Mouse (Mus musculus) adrenal gland, adult 18-20 months (tissue): ENCODE data around the gene Meaf6. TPM values are rescaled to one million over a fixed set of nuclear protein-coding genes. Genes with fewer than 3 reads are reported as not detected.

Experiments
- DNase-seq, 2 experiments: peaks; one replicate each; pipeline ENCODE4 v3.0.0; 2021 to 2022; ENCODE audit warnings: low spot score in 2 of 2
- total RNA-seq, 2 experiments: library from RNA; stranded (reverse); gene quantifications; 1 replicate in 1 of 2; 2 replicates in 1 of 2; pipeline ENCODE4 v1.2.3; 2021

Gene Meaf6
- total RNA-seq, 2 experiments from 2014 or later = 24.0 to 29.2 TPM

GRCm38 (mm10) chr4:125136303-125136888, 51.5 kb downstream of the Meaf6 start:
- no peak for DNase-seq

- no peak for DNase-seq
These were observed 53.4 kb downstream of the Meaf6 start for GRCm38 (mm10) chr4:125138321-125138720.

GRCm38 (mm10) chr4:125144211-125144610, 59.3 kb downstream of the Meaf6 start:
- no peak for DNase-seq

- no peak for DNase-seq
These were observed 59.7 kb downstream of the Meaf6 start for GRCm38 (mm10) chr4:125144627-125145026.

GRCm38 (mm10) chr4:125145213-125145612, 60.3 kb downstream of the Meaf6 start:
- no peak for DNase-seq

GRCm38 (mm10) chr4:125147970-125148369, 63.0 kb downstream of the Meaf6 start:
- no peak for DNase-seq

GRCm38 (mm10) chr4:125149460-125149859, 64.5 kb downstream of the Meaf6 start:
- no peak for DNase-seq

- DNase-seq = no peak
These were observed 67.5 kb downstream of the Meaf6 start for GRCm38 (mm10) chr4:125152469-125152868.

GRCm38 (mm10) chr4:125153659-125154241, 68.8 kb downstream of the Meaf6 start:
- no peak for DNase-seq

GRCm38 (mm10) chr4:125155646-125156045, 70.7 kb downstream of the Meaf6 start:
- DNase-seq = no peak

- DNase-seq = no peak
These were observed 72.4 kb downstream of the Meaf6 start for GRCm38 (mm10) chr4:125157322-125157721.

GRCm38 (mm10) chr4:125158081-125158480, 73.1 kb downstream of the Meaf6 start:
- no peak for DNase-seq

GRCm38 (mm10) chr4:125158581-125159317, 73.8 kb downstream of the Meaf6 start:
- no peak for DNase-seq

GRCm38 (mm10) chr4:125160320-125160950, 75.5 kb downstream of the Meaf6 start:
- peak; percentile 93 for DNase-seq

- no peak for DNase-seq
These were observed 76.0 kb downstream of the Meaf6 start for GRCm38 (mm10) chr4:125160951-125161331.

- no peak for DNase-seq
These were observed 76.5 kb downstream of the Meaf6 start for GRCm38 (mm10) chr4:125161392-125161791.

- DNase-seq = no peak
These were observed 77.8 kb downstream of the Meaf6 start for GRCm38 (mm10) chr4:125162701-125163100.

Other genes with a start within 250 kb of the Meaf6 start
- gene Yrdc, start 234.5 kb upstream of the Meaf6 start, total RNA-seq = 10 to 100 TPM; 36.8 to 44.2 TPM
- 10 to 100 TPM; 44.6 TPM for gene 1110065P20Rik, start 233.9 kb upstream of the Meaf6 start, total RNA-seq
- 1 to 10 TPM; 4.0 to 5.0 TPM for gene Maneal, start 223.0 kb upstream of the Meaf6 start, total RNA-seq
- 1 to 10 TPM; 1.9 to 2.4 TPM for gene Epha10, start 204.2 kb upstream of the Meaf6 start, total RNA-seq
- 10 to 100 TPM; 12.7 to 14.0 TPM for gene 9930104L06Rik, start 148.1 kb upstream of the Meaf6 start, total RNA-seq
- gene Cdca8, start 145.8 kb upstream of the Meaf6 start, total RNA-seq = 1 to 10 TPM; 2.3 to 2.5 TPM
- 1 to 10 TPM; 4.6 to 7.8 TPM for gene Rspo1, start 98.7 kb upstream of the Meaf6 start, total RNA-seq
- gene Gnl2, start 68.5 kb upstream of the Meaf6 start, total RNA-seq = 10 to 100 TPM; 57.3 to 61.3 TPM
- not detected for gene Dnali1, start 19.4 kb upstream of the Meaf6 start, total RNA-seq
- 10 to 100 TPM; 16.9 to 20.7 TPM for gene Snip1, start 18.5 kb upstream of the Meaf6 start, total RNA-seq
- 1 to 10 TPM; 4.1 to 6.5 TPM for gene Zc3h12a, start 42.7 kb downstream of the Meaf6 start, total RNA-seq